ENCODE assay signal across 21 mouse cellular contexts in the genomic region with DNA sequence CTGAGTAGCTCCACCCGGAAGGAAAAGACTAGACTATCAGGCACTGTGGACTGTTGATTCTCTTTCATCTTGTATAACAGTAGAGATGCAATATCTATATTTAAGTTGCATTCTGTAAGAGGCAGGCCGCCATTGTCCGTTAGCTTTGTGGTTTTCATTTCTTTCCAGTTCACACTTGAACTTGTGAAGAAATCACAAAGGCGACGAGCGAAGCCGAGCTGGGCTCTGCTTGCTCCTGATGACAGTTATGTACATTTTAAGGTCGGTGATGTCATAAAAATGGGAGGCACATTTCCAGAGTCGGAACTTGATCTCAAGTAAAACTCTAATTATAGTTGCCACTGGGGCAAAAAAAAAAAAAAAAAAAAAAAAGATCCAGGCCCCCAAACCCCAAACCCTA.
"Had no signal": no experiment of that assay in that cellular context is flagged by ENCODE, and none has a peak within 500 bp of the region (broad histone marks: within the 10 kb centered on the region; RNA-seq: fewer than 3 reads in every experiment).

No protein-coding gene starts in this region.

- H3K4me3 ChIP-seq: intestine, embryonic 15.5 days; limb, embryonic 12.5 days; limb, embryonic 15.5 days; liver, embryonic 12.5 days; midbrain, embryonic 15.5 days; neural tube, embryonic 12.5 days; neural tube, embryonic 15.5 days; stomach, embryonic 15.5 days had no signal

- H3K9ac ChIP-seq: intestine, embryonic 15.5 days; limb, embryonic 12.5 days; limb, embryonic 15.5 days; liver, embryonic 12.5 days; midbrain, embryonic 15.5 days; neural tube, embryonic 12.5 days; neural tube, embryonic 15.5 days; stomach, embryonic 15.5 days had no signal

- H3K4me2 ChIP-seq: intestine, embryonic 15.5 days; limb, embryonic 12.5 days; limb, embryonic 15.5 days; liver, embryonic 12.5 days; midbrain, embryonic 11.5 days; midbrain, embryonic 15.5 days; neural tube, embryonic 12.5 days; neural tube, embryonic 15.5 days; stomach, embryonic 15.5 days had no signal

- DNase-seq: kidney, adult 18-20 months; kidney, adult 9 months; kidney, postnatal 14 days; kidney, postnatal 4 days; left cerebral cortex, postnatal 4 days; lung, adult 2 months; lung, postnatal 14 days; lung, postnatal 4 days; right cerebral cortex, adult 18-20 months; right cerebral cortex, postnatal 14 days; spleen, adult 18-20 months; thymus, postnatal 25 days had no signal

- H3K27me3 ChIP-seq: intestine, embryonic 15.5 days; liver, embryonic 12.5 days; midbrain, embryonic 15.5 days; neural tube, embryonic 12.5 days; neural tube, embryonic 15.5 days had no signal

- H3K27ac ChIP-seq: intestine, embryonic 15.5 days; limb, embryonic 12.5 days; limb, embryonic 15.5 days; liver, embryonic 12.5 days; midbrain, embryonic 15.5 days; neural tube, embryonic 12.5 days; neural tube, embryonic 15.5 days; stomach, embryonic 15.5 days had no signal

- H3K36me3 ChIP-seq: intestine, embryonic 15.5 days; limb, embryonic 12.5 days; limb, embryonic 15.5 days; liver, embryonic 12.5 days; midbrain, embryonic 15.5 days; neural tube, embryonic 12.5 days; neural tube, embryonic 15.5 days; stomach, embryonic 15.5 days had no signal

- H3K9me3 ChIP-seq: intestine, embryonic 15.5 days; limb, embryonic 12.5 days; limb, embryonic 15.5 days; liver, embryonic 12.5 days; midbrain, embryonic 15.5 days; neural tube, embryonic 12.5 days; neural tube, embryonic 15.5 days; stomach, embryonic 15.5 days had no signal

- H3K4me1 ChIP-seq: intestine, embryonic 15.5 days; limb, embryonic 12.5 days; limb, embryonic 15.5 days; midbrain, embryonic 15.5 days; neural tube, embryonic 12.5 days; neural tube, embryonic 15.5 days; stomach, embryonic 15.5 days had no signal

- ATAC-seq: intestine, embryonic 15.5 days; liver, embryonic 12.5 days; midbrain, embryonic 15.5 days had no signal
